Mouse (Mus musculus): ENCODE data around the gene Hand2.

Gene Hand2

GRCm38 (mm10) chr8:57324671-57325070 is 3.9 kb downstream of the Hand2 start:
- no peak for DNase-seq (ENCODE audit: low read depth, low spot score)

GRCm38 (mm10) chr8:57325111-57325891 is 4.5 kb downstream of the Hand2 start:
- no peak for DNase-seq (ENCODE audit: low read depth, low spot score)

GRCm38 (mm10) chr8:57326091-57327065 is 5.6 kb downstream of the Hand2 start:
- DNase-seq (ENCODE audit: low read depth, low spot score): no peak

GRCm38 (mm10) chr8:57327281-57328160 is 6.7 kb downstream of the Hand2 start:
- DNase-seq (ENCODE audit: low read depth, low spot score): no peak

- no peak for DNase-seq (ENCODE audit: low read depth, low spot score)
Observed at GRCm38 (mm10) chr8:57328161-57328920, 7.6 kb downstream of the Hand2 start.

GRCm38 (mm10) chr8:57328931-57329341 is 8.2 kb downstream of the Hand2 start:
- DNase-seq (ENCODE audit: low read depth, low spot score): no peak

- DNase-seq (ENCODE audit: low read depth, low spot score): no peak
Observed at GRCm38 (mm10) chr8:57330106-57330505, 9.3 kb downstream of the Hand2 start.

- DNase-seq (ENCODE audit: low read depth, low spot score): no peak
Observed at GRCm38 (mm10) chr8:57331727-57332630, 11.2 kb downstream of the Hand2 start.

- no peak for DNase-seq (ENCODE audit: low read depth, low spot score)
Observed at GRCm38 (mm10) chr8:57332676-57333482, 12.1 kb downstream of the Hand2 start.

- DNase-seq (ENCODE audit: low read depth, low spot score): no peak
Observed at GRCm38 (mm10) chr8:57333483-57333770, 12.6 kb downstream of the Hand2 start.

- DNase-seq (ENCODE audit: low read depth, low spot score): no peak
Observed at GRCm38 (mm10) chr8:57333795-57334551, 13.2 kb downstream of the Hand2 start.

- DNase-seq (ENCODE audit: low read depth, low spot score): no peak
Observed at GRCm38 (mm10) chr8:57334714-57335113, 13.9 kb downstream of the Hand2 start.

- no peak for DNase-seq (ENCODE audit: low read depth, low spot score)
Observed at GRCm38 (mm10) chr8:57337271-57338030, 16.7 kb downstream of the Hand2 start.

- DNase-seq (ENCODE audit: low read depth, low spot score): no peak
Observed at GRCm38 (mm10) chr8:57339711-57340650, 19.2 kb downstream of the Hand2 start.

GRCm38 (mm10) chr8:57340840-57341540 is 20.2 kb downstream of the Hand2 start:
- no peak for DNase-seq (ENCODE audit: low read depth, low spot score)

- no peak for DNase-seq (ENCODE audit: low read depth, low spot score)
Observed at GRCm38 (mm10) chr8:57341541-57341840, 20.7 kb downstream of the Hand2 start.

Measured in A20 (cell line).